Mouse (Mus musculus) heart, adult 2 months (tissue): ENCODE measurements at regions not wholly inside any gene's neighbourhood (a gene's known extent, or its start where the extent isn't known, plus 50 kb on each side); places are given as distances from the start of the nearest gene placed in this dataset.

ENCODE experiments used
- EP300 ChIP-seq: fragments of 200-500 bp; IDR thresholded peaks from 2 replicates; pipeline ENCODE4 v1.6.1; 2011; ENCODE audit warnings: low read depth, low read length, control low read depth; ENCODE audit not compliant: insufficient read depth
- POLR2A ChIP-seq: fragments of 200-500 bp; IDR thresholded peaks from 2 replicates; pipeline ENCODE4 v1.6.1; 2011; ENCODE audit warnings: mild to moderate bottlenecking, low read depth, low read length, control low read depth; ENCODE audit not compliant: insufficient read depth

DNA sequence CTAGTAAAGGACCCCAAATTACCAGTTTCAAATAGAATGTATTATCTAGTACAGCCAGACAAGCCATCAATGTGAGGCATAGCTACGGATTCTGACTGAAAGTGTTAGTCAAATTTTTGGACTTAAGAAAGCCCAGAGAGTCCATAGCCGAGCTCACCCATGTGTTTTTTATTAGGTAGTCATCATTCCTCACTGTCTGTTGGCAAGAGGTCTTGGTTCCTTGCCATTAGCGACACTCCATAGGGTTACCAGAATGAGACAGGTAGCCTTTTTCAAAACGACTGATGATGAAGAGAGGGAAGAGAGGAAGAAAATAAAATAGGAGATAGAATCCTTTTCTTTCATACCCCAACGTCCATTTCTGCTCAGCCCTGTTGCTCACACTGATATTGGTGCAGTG is 83.8 kb upstream of the Mark1 start:
- no peak for TF ChIP-seq POLR2A
- no peak for TF ChIP-seq EP300
